Mouse (Mus musculus) central nervous system, embryonic 11.5 days (tissue): ENCODE measurements around the gene Olfr875. TPM values are rescaled to one million over a fixed set of nuclear protein-coding genes. Genes with fewer than 3 reads are reported as not detected.

ENCODE experiments used
- polyA plus RNA-seq: library from polyadenylated mRNA; depleted of rRNA; stranded (reverse); fragments of >200 nt; gene quantifications from 2 replicates; pipeline ENCODE4 v1.2.3, GENCODE M21; 2012; rRNA removed

Gene Olfr875
- not detected in 2 replicates for polyA plus RNA-seq

DNA sequence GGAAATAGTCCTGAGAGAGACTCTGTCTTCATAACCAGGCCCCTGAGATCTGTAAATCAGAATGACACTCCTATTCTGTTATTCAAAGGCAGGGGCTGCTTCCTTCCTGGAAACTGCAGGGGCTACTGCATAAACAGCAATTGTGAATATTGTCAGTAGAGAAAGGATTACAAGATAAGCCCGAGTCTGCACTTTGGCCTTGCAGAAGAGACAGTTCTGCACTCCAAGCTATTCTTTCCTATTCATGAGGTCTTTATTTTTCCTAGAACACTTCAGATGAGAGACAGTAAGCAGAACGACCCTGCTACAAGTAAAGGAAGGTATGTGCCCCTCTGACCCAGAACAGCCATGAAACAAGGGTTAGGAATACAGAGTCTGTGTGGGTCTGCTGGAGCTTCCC lies at the start of gene Olfr875:
Gene Olfr875, plus strand, starts transcription at position 99 of the 400 bp plus-strand sequence.

GRCm38 (mm10) chr9:37744806-37745205 lies 26.9 kb upstream of the Olfr875 start, which contains the start of gene Olfr874:
Gene Olfr874, plus strand, starts transcription at chr9:37745106.

DNA sequence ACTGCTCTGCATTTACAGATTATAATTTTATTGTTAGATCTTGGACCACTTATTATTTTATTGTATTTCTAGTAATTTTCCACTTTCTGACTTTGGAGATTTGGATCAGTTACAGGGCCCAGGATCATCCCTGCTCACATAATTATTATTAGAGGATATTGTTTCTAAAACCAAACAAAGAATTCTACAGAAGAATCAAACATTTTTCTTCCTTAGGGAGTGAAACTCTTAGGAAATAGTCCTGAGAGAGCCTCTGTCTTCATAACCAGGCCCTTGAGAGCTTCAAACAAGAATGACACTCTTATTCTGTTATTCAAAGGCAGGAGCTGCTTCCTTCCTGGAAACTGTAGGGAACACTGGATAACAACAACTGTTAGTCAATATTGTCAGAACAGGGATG lies 31.1 kb downstream of the Olfr875 start, which contains the start of gene Olfr876:
Gene Olfr876, plus strand, starts transcription at position 301 of the 400 bp plus-strand sequence.

Other genes starting within 250 kb of the Olfr875 start
- 22.3 and 22.6 TPM in 2 replicates for gene Esam, start 243.8 kb upstream of the Olfr875 start, polyA plus RNA-seq
- gene Vsig2, start 232.6 kb upstream of the Olfr875 start, polyA plus RNA-seq, result 3.1 and 4.1 TPM in 2 replicates
- 3.6 and 4.1 TPM in 2 replicates for gene Nrgn, start 219.0 kb upstream of the Olfr875 start, polyA plus RNA-seq
- gene Siae, start 216.2 kb upstream of the Olfr875 start, polyA plus RNA-seq, result 5.0 and 6.0 TPM in 2 replicates
- gene Spa17, start 158.1 kb upstream of the Olfr875 start, polyA plus RNA-seq, result 9.5 and 32.0 TPM in 2 replicates
- gene Tbrg1, start 114.5 kb upstream of the Olfr875 start, polyA plus RNA-seq, result 61.0 and 73.8 TPM in 2 replicates
- gene Panx3, start 102.6 kb upstream of the Olfr875 start, polyA plus RNA-seq, result 0.11 and 0.31 TPM in 2 replicates
- gene Olfr160, start 55.6 kb upstream of the Olfr875 start, polyA plus RNA-seq, result not detected in 2 replicates
- gene Olfr874, start 26.8 kb upstream of the Olfr875 start, polyA plus RNA-seq, result not detected in 2 replicates
- gene Olfr876, start 31.2 kb downstream of the Olfr875 start, polyA plus RNA-seq, result not detected in 2 replicates
- not detected in 2 replicates for gene Olfr877, start 82.4 kb downstream of the Olfr875 start, polyA plus RNA-seq
- gene Olfr145, start 124.9 kb downstream of the Olfr875 start, polyA plus RNA-seq, result not detected in 2 replicates
- not detected in 2 replicates for gene Olfr878, start 146.0 kb downstream of the Olfr875 start, polyA plus RNA-seq
- gene Olfr881, start 220.0 kb downstream of the Olfr875 start, polyA plus RNA-seq, result not detected in 2 replicates